Mouse (Mus musculus): ENCODE measurements around the gene Hhat. TPM values are rescaled to one million over a fixed set of nuclear protein-coding genes. Genes with fewer than 3 reads are reported as not detected.

The Hhat gene
- polyA plus RNA-seq, 1 experiment = 4.0 TPM

DNA sequence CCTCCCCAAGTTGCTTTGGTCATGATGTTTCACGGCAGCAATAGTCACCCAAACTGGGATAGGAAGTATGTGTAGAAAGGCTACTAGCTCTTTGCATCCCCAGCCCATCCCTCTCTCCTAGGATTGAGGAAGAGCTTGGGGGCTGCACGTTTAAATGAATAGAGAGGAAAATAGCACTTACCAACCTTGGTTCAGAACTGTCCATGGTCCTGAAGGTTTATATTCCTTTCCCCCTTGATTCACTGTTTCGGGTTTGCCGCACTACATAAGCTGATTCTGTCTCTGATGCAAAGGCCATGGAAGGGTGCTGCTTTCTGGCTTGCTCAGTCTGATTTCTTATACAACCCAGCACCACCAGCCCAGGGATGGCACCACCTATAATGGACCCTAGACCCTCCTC, 298.7 kb downstream of the Hhat start:
- Histone ChIP-seq H3K36me3 (ENCODE audit: control insufficient read depth, insufficient read depth, low read length) (no peaks in the 10 kb centered on the region), H3K27ac (ENCODE audit: control insufficient read depth, insufficient read depth, low read depth, low read length) (no peak overlapping the region), H3K4me1 (ENCODE audit: control insufficient read depth, insufficient read depth, low read length) (no peaks in the 10 kb centered on the region; the same call in 1 of the 2 replicates), H3K27me3 (ENCODE audit: control insufficient read depth, insufficient read depth, low read length) (no peaks in the 10 kb centered on the region), H3K4me3 (ENCODE audit: control insufficient read depth, low read depth, low read length) (no peak overlapping the region)
- TF ChIP-seq POLR2A (IDR thresholded peaks at IDR 0.05; ENCODE audit: control insufficient read depth, low read depth, low read length) = no peak
- no peak for TF ChIP-seq CTCF (IDR thresholded peaks at IDR 0.05; ENCODE audit: control insufficient read depth, insufficient read depth, insufficient replicate concordance, low read depth, low read length)

GRCm38 (mm10) chr1:192463732-192464131, 307.3 kb downstream of the Hhat start:
- Histone ChIP-seq H3K27me3 (ENCODE audit: control insufficient read depth, insufficient read depth, low read length) (no peaks in the 10 kb centered on the region), H3K36me3 (ENCODE audit: control insufficient read depth, insufficient read depth, low read length) (no peaks in the 10 kb centered on the region), H3K27ac (ENCODE audit: control insufficient read depth, insufficient read depth, low read depth, low read length) (no peak overlapping the region), H3K4me1 (ENCODE audit: control insufficient read depth, insufficient read depth, low read length) (no peaks in the 10 kb centered on the region), H3K4me3 (ENCODE audit: control insufficient read depth, low read depth, low read length) (no peak overlapping the region)
- no peak for TF ChIP-seq POLR2A (IDR thresholded peaks at IDR 0.05; ENCODE audit: control insufficient read depth, low read depth, low read length)
- TF ChIP-seq CTCF (IDR thresholded peaks at IDR 0.05; ENCODE audit: control insufficient read depth, insufficient read depth, insufficient replicate concordance, low read depth, low read length) = no peak

- TF ChIP-seq CTCF (IDR thresholded peaks at IDR 0.05; ENCODE audit: control insufficient read depth, insufficient read depth, insufficient replicate concordance, low read depth, low read length) = no peak
- no peak for TF ChIP-seq POLR2A (IDR thresholded peaks at IDR 0.05; ENCODE audit: control insufficient read depth, low read depth, low read length)
- no peaks in the 10 kb centered on the region for H3K27me3 ChIP-seq (ENCODE audit: control insufficient read depth, insufficient read depth, low read length)
- no peaks in the 10 kb centered on the region for H3K36me3 ChIP-seq (ENCODE audit: control insufficient read depth, insufficient read depth, low read length)
- H3K27ac ChIP-seq (ENCODE audit: control insufficient read depth, insufficient read depth, low read depth, low read length) = no peak overlapping the region
- H3K4me3 ChIP-seq (ENCODE audit: control insufficient read depth, low read depth, low read length) = no peak overlapping the region
- H3K4me1 ChIP-seq (ENCODE audit: control insufficient read depth, insufficient read depth, low read length) = no peaks in the 10 kb centered on the region
These were observed 313.4 kb downstream of the Hhat start for GRCm38 (mm10) chr1:192457526-192458206.

DNA sequence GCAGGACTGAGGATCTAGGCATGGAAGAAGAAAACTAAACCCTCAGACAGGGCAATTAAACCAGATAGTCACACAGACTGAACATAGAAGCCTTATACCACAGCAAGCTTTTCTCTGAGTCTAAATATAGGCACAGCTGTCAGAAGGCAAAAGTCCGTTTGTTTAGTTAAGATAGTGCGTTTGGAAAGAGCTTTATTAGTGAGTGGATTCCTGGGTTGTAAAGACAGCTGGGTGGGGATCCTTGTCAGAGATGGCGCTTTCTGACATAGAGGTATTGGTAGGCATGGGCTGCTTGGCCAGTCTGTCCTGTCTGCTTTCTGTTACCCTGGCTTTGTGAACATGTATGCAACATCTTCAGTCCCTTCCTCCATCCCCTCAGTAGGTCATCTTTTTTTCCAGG, 314.0 kb downstream of the Hhat start:
- H3K27me3 ChIP-seq (ENCODE audit: control insufficient read depth, insufficient read depth, low read length) = no peaks in the 10 kb centered on the region
- H3K36me3 ChIP-seq (ENCODE audit: control insufficient read depth, insufficient read depth, low read length) = no peaks in the 10 kb centered on the region
- H3K27ac ChIP-seq (ENCODE audit: control insufficient read depth, insufficient read depth, low read depth, low read length) = no peak overlapping the region
- no peak for TF ChIP-seq POLR2A (IDR thresholded peaks at IDR 0.05; ENCODE audit: control insufficient read depth, low read depth, low read length)
- TF ChIP-seq CTCF (IDR thresholded peaks at IDR 0.05; ENCODE audit: control insufficient read depth, insufficient read depth, insufficient replicate concordance, low read depth, low read length) = no peak
- no peak overlapping the region for H3K4me3 ChIP-seq (ENCODE audit: control insufficient read depth, low read depth, low read length)
- H3K4me1 ChIP-seq (ENCODE audit: control insufficient read depth, insufficient read depth, low read length) = no peaks in the 10 kb centered on the region

DNA sequence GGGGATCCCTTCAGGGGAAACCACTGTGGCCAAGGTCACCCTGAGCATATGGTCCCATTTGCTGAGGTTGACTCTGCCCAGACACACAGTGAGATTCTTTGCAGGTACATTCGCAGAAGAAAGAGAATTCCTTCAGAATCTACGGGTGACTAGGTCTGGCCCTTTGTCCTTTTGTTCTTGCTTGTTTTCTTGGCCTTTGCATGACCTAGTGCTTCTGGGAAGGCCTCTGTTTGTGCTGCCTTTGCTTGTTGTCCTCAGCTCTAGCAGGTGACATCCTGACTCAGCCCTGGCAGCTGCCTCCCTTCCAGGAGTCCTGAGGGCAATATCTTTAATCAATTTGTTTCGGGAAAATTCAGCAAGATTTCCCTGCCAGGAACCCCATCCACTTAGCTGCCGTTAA, 316.0 kb downstream of the Hhat start:
- no peaks in the 10 kb centered on the region for H3K27me3 ChIP-seq (ENCODE audit: control insufficient read depth, insufficient read depth, low read length)
- no peaks in the 10 kb centered on the region for H3K4me1 ChIP-seq (ENCODE audit: control insufficient read depth, insufficient read depth, low read length)
- no peaks in the 10 kb centered on the region for H3K36me3 ChIP-seq (ENCODE audit: control insufficient read depth, insufficient read depth, low read length)
- no peak overlapping the region for H3K4me3 ChIP-seq (ENCODE audit: control insufficient read depth, low read depth, low read length)
- TF ChIP-seq CTCF (IDR thresholded peaks at IDR 0.05; ENCODE audit: control insufficient read depth, insufficient read depth, insufficient replicate concordance, low read depth, low read length) (no peak), POLR2A (IDR thresholded peaks at IDR 0.05; ENCODE audit: control insufficient read depth, low read depth, low read length) (no peak)
- no peak overlapping the region for H3K27ac ChIP-seq (ENCODE audit: control insufficient read depth, insufficient read depth, low read depth, low read length)

GRCm38 (mm10) chr1:192454501-192454900, 316.5 kb downstream of the Hhat start:
- Histone ChIP-seq H3K4me1 (ENCODE audit: control insufficient read depth, insufficient read depth, low read length) (no peaks in the 10 kb centered on the region), H3K27me3 (ENCODE audit: control insufficient read depth, insufficient read depth, low read length) (no peaks in the 10 kb centered on the region), H3K4me3 (ENCODE audit: control insufficient read depth, low read depth, low read length) (no peak overlapping the region), H3K27ac (ENCODE audit: control insufficient read depth, insufficient read depth, low read depth, low read length) (no peak overlapping the region), H3K36me3 (ENCODE audit: control insufficient read depth, insufficient read depth, low read length) (no peaks in the 10 kb centered on the region)
- TF ChIP-seq CTCF (IDR thresholded peaks at IDR 0.05; ENCODE audit: control insufficient read depth, insufficient read depth, insufficient replicate concordance, low read depth, low read length) = no peak
- TF ChIP-seq POLR2A (IDR thresholded peaks at IDR 0.05; ENCODE audit: control insufficient read depth, low read depth, low read length) = no peak

GRCm38 (mm10) chr1:192451722-192452121, 319.3 kb downstream of the Hhat start:
- H3K4me1 ChIP-seq (ENCODE audit: control insufficient read depth, insufficient read depth, low read length) = no peaks in the 10 kb centered on the region

More at GRCm38 (mm10) chr1:192451722-192452121, 319.3 kb downstream of the Hhat start:
- no peak overlapping the region for H3K4me3 ChIP-seq (ENCODE audit: control insufficient read depth, low read depth, low read length)
- H3K36me3 ChIP-seq (ENCODE audit: control insufficient read depth, insufficient read depth, low read length) = no peaks in the 10 kb centered on the region
- no peak overlapping the region for H3K27ac ChIP-seq (ENCODE audit: control insufficient read depth, insufficient read depth, low read depth, low read length)
- TF ChIP-seq POLR2A (IDR thresholded peaks at IDR 0.05; ENCODE audit: control insufficient read depth, low read depth, low read length) (no peak), CTCF (IDR thresholded peaks at IDR 0.05; ENCODE audit: control insufficient read depth, insufficient read depth, insufficient replicate concordance, low read depth, low read length) (no peak)
- no peaks in the 10 kb centered on the region for H3K27me3 ChIP-seq (ENCODE audit: control insufficient read depth, insufficient read depth, low read length)

All from testis, adult 2 months (tissue).